Mouse (Mus musculus): ENCODE measurements around the gene Rab40b. TPM values are rescaled to one million over a fixed set of nuclear protein-coding genes. Genes with fewer than 3 reads are reported as not detected.
"Not testable (repeated sequence)": the region's sequence is repeated elsewhere in the genome, so short reads cannot be mapped to it uniquely, and the experiment has no call there.

Rab40b gene
- total RNA-seq, 2 experiments from 2014 or later, result 1.0 to 1.6 TPM

GRCm38 (mm10) chr11:121370337-121370994 lies 17.6 kb downstream of the Rab40b start:
- intact Hi-C loops (cut with DNase I), result no loop called here
- DNase-seq, result no peak

GRCm38 (mm10) chr11:121369622-121370021 lies 18.4 kb downstream of the Rab40b start:
- peak in 1 of 2 experiments; percentile 20 for DNase-seq
- intact Hi-C loops (cut with DNase I), result no loop called here

- no peak for DNase-seq
- intact Hi-C loops (cut with DNase I), result no loop called here
Observed at GRCm38 (mm10) chr11:121368731-121369130, 19.3 kb downstream of the Rab40b start.

GRCm38 (mm10) chr11:121367170-121367707 lies 20.8 kb downstream of the Rab40b start:
- intact Hi-C loops (cut with DNase I), result no loop called here
- no peak for DNase-seq

- DNase-seq, result peak in 1 of 2 experiments; percentile 32
- intact Hi-C loops (cut with DNase I), result no loop called here
Observed at GRCm38 (mm10) chr11:121362212-121362611, 25.8 kb downstream of the Rab40b start.

- intact Hi-C loops (cut with DNase I), result loop anchor here (2.0 to 5.0 kb wide), 4 partner anchors 67 to 117 kb away; partner anchors contain the start of genes Fn3krp, Foxk2, Narf and Tbcd
Observed at GRCm38 (mm10) chr11:121354091-121354707, 33.9 kb downstream of the Rab40b start, which contains the start of gene Wdr45b. Gene Wdr45b (minus strand): TSS chr11:121354445.

GRCm38 (mm10) chr11:121353326-121354090 lies 34.5 kb downstream of the Rab40b start:
- intact Hi-C loops (cut with DNase I), result loop anchor here (2.0 to 5.0 kb wide), 4 partner anchors 67 to 116 kb away; partner anchors contain the start of genes Fn3krp, Foxk2, Narf and Tbcd
- peak; percentile 4 to 23 for DNase-seq

More at GRCm38 (mm10) chr11:121354091-121354707, 33.9 kb downstream of the Rab40b start, which contains the start of gene Wdr45b:
- DNase-seq, result peak; percentile 98 to 99

GRCm38 (mm10) chr11:121348727-121349126 lies 39.3 kb downstream of the Rab40b start:
- intact Hi-C loops (cut with DNase I), result not testable (repeated sequence)

GRCm38 (mm10) chr11:121348166-121348565 lies 39.9 kb downstream of the Rab40b start:
- no peak for DNase-seq
- intact Hi-C loops (cut with DNase I), result no loop called here

More at GRCm38 (mm10) chr11:121348727-121349126, 39.3 kb downstream of the Rab40b start:
- DNase-seq, result not testable (repeated sequence)

GRCm38 (mm10) chr11:121347036-121347435 lies 41.0 kb downstream of the Rab40b start:
- intact Hi-C loops (cut with DNase I), result no loop called here
- peak; percentile 33 to 35 for DNase-seq

- intact Hi-C loops (cut with DNase I); DNase-seq: not testable (repeated sequence)
Observed at GRCm38 (mm10) chr11:121342423-121342822, 45.6 kb downstream of the Rab40b start.

- no peak for DNase-seq
- intact Hi-C loops (cut with DNase I), result no loop called here
Observed at GRCm38 (mm10) chr11:121340287-121340686, 47.8 kb downstream of the Rab40b start.

- no peak for DNase-seq
- intact Hi-C loops (cut with DNase I), result no loop called here
Observed at GRCm38 (mm10) chr11:121339647-121340046, 48.4 kb downstream of the Rab40b start.

- intact Hi-C loops (cut with DNase I), result no loop called here
- no peak for DNase-seq
Observed at GRCm38 (mm10) chr11:121331641-121332040, 56.4 kb downstream of the Rab40b start.

GRCm38 (mm10) chr11:121328619-121329018 lies 59.4 kb downstream of the Rab40b start:
- intact Hi-C loops (cut with DNase I), result no loop called here
- no peak for DNase-seq

GRCm38 (mm10) chr11:121328206-121328605 lies 59.8 kb downstream of the Rab40b start:
- no peak for DNase-seq
- intact Hi-C loops (cut with DNase I), result no loop called here

GRCm38 (mm10) chr11:121326681-121327080 lies 61.4 kb downstream of the Rab40b start:
- intact Hi-C loops (cut with DNase I), result no loop called here
- no peak for DNase-seq

- intact Hi-C loops (cut with DNase I), result no loop called here
- no peak for DNase-seq
Observed at GRCm38 (mm10) chr11:121326034-121326433, 62.0 kb downstream of the Rab40b start.

- not testable (repeated sequence) for DNase-seq
- intact Hi-C loops (cut with DNase I), result loop anchor here (2.0 kb wide), 1 partner anchor 17 kb away; no protein-coding TSS in a partner anchor
Observed at GRCm38 (mm10) chr11:121307712-121308111, 80.3 kb downstream of the Rab40b start.

GRCm38 (mm10) chr11:121306608-121307007 lies 81.4 kb downstream of the Rab40b start:
- DNase-seq, result no peak
- intact Hi-C loops (cut with DNase I), result no loop called here

Measured in heart, postnatal 36 days (tissue).